13 mouse cellular contexts compared by ENCODE assay signal in the genomic region with DNA sequence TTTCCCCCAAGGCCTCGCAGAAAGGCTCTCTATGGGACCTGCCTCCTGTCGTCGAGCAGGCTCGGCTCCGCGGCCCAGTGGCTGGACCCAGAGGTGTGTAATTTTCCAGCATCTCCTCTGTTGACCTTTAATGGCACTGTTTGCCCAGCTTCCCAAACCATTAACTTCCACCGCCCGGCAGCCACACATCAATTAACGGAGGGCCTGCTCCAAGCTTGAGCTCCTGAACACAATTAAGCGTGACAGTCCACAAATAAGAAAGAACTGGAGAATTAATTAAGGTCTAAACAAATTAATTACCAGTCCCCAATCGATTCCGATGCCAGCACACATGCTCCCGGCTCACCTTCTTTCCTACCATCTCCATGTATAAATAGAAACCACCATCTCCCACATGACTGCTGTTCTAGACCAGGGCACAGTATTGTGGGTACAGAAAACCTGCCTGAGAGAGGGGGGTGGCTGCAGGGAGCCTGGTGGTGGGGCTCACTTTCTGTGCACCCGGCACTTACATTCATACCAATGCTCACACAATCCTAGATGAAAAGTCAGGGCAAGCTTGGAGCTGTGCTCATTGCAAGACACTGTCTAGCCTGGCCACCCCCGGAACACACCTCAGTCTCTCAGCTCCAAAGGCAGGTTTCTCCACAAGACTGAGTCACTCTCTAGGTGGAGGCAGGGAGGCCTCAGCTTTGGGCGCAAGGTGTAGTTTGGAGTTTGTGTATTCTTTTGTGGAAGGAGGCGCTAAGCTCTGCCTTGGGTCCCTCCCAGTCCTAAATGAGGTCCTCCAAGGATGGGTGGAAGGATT.
A peak's percentile ranks its signal among the peaks of the same experiment; 100 is the strongest.
DNase-seq lines count a peak whose midpoint lies in the region; ATAC-seq and TF ChIP-seq lines count a peak whose summit lies in the region.
"Had no signal": no experiment of that assay in that cellular context is flagged by ENCODE, and none has a peak within 500 bp of the region (broad histone marks: within the 10 kb centered on the region; RNA-seq: fewer than 3 reads in every experiment).

No protein-coding gene starts in this region.

- H3K4me2 ChIP-seq in hindbrain, embryonic 15.5 days, result no peak overlapping the region
- no peak overlapping the region for H3K4me2 ChIP-seq in forebrain, embryonic 12.5 days
- no peak overlapping the region for H3K4me2 ChIP-seq in kidney, embryonic 16.5 days (replicated peaks; ENCODE audit: low read depth, low read length)
- H3K4me2 ChIP-seq: heart, embryonic 15.5 days; liver, embryonic 12.5 days had no signal

- no peak overlapping the region for H3K4me3 ChIP-seq in hindbrain, embryonic 15.5 days
- H3K4me3 ChIP-seq in hindbrain, embryonic 10.5 days, result no peak overlapping the region
- H3K4me3 ChIP-seq in E14TG2a.4 (replicated peaks; ENCODE audit: low read length), result peak overlapping the region; percentile 57
- no peak overlapping the region for H3K4me3 ChIP-seq in forebrain, embryonic 12.5 days (replicated peaks)
- no peak overlapping the region for H3K4me3 ChIP-seq in kidney, embryonic 16.5 days (ENCODE audit: low read length)
- H3K4me3 ChIP-seq in cerebellum, adult 2 months (replicated peaks; ENCODE audit: insufficient read depth, low read depth, low read length), result no peak overlapping the region
- H3K4me3 ChIP-seq: heart, embryonic 15.5 days; liver, embryonic 12.5 days had no signal

- no peak overlapping the region for H3K9ac ChIP-seq in hindbrain, embryonic 15.5 days
- H3K9ac ChIP-seq in forebrain, embryonic 12.5 days, result no peak overlapping the region
- H3K9ac ChIP-seq in kidney, embryonic 16.5 days (replicated peaks; ENCODE audit: low read length), result no peak overlapping the region
- H3K9ac ChIP-seq: heart, embryonic 15.5 days; liver, embryonic 12.5 days had no signal

- TF ChIP-seq CTCF in E14TG2a.4 (conservative IDR thresholded peaks at IDR 0.05; ENCODE audit: low read length), result no peak
- TF ChIP-seq CTCF in cerebellum, adult 2 months (IDR thresholded peaks at IDR 0.05; ENCODE audit: borderline replicate concordance, insufficient read depth, low read depth, low read length), result no peak

- no peaks in the 10 kb centered on the region for H3K36me3 ChIP-seq in hindbrain, embryonic 15.5 days
- H3K36me3 ChIP-seq in hindbrain, embryonic 10.5 days, result no peaks in the 10 kb centered on the region
- H3K36me3 ChIP-seq in E14TG2a.4 (ENCODE audit: insufficient read depth, low read length), result no peaks in the 10 kb centered on the region
- no peaks in the 10 kb centered on the region for H3K36me3 ChIP-seq in forebrain, embryonic 12.5 days (replicated peaks)
- no peaks in the 10 kb centered on the region for H3K36me3 ChIP-seq in kidney, embryonic 16.5 days (ENCODE audit: insufficient read depth, low read length)
- H3K36me3 ChIP-seq: heart, embryonic 15.5 days; liver, embryonic 12.5 days had no signal

- no peaks in the 10 kb centered on the region for H3K9me3 ChIP-seq in hindbrain, embryonic 15.5 days
- no peaks in the 10 kb centered on the region for H3K9me3 ChIP-seq in hindbrain, embryonic 10.5 days
- H3K9me3 ChIP-seq in E14TG2a.4 (ENCODE audit: low read length), result no peaks in the 10 kb centered on the region
- H3K9me3 ChIP-seq in forebrain, embryonic 12.5 days, result no peaks in the 10 kb centered on the region
- no peaks in the 10 kb centered on the region for H3K9me3 ChIP-seq in kidney, embryonic 16.5 days (ENCODE audit: low read length)
- H3K9me3 ChIP-seq: heart, embryonic 15.5 days; liver, embryonic 12.5 days had no signal

- ATAC-seq in hindbrain, embryonic 15.5 days (ENCODE audit: low FRiP score, low read depth), result 0 out of 2 replicates have a peak, but pooled peaks have one; percentile 31
- peak; percentile 64; the same call in 1 of the 2 replicates for ATAC-seq in forebrain, embryonic 12.5 days (ENCODE audit: low FRiP score)
- ATAC-seq in kidney, embryonic 16.5 days (ENCODE audit: low FRiP score, low TSS enrichment), result peak; percentile 29
- ATAC-seq: liver, embryonic 12.5 days had no signal

- no peaks in the 10 kb centered on the region for H3K27me3 ChIP-seq in hindbrain, embryonic 15.5 days
- H3K27me3 ChIP-seq in hindbrain, embryonic 10.5 days (ENCODE audit: insufficient read depth, poor library complexity, severe bottlenecking), result no peaks in the 10 kb centered on the region
- 0 out of 2 replicates have a peak, but pooled peaks cover 5% of the 10 kb centered on the region for H3K27me3 ChIP-seq in E14TG2a.4 (ENCODE audit: insufficient read depth, low read length)
- H3K27me3 ChIP-seq in forebrain, embryonic 12.5 days, result peaks cover 4% of the 10 kb centered on the region; the same call in 1 of the 2 replicates
- no peaks in the 10 kb centered on the region for H3K27me3 ChIP-seq in kidney, embryonic 16.5 days (ENCODE audit: insufficient read depth, low read length)
- no peaks in the 10 kb centered on the region for H3K27me3 ChIP-seq in cerebellum, adult 2 months (ENCODE audit: control insufficient read depth, insufficient read depth, low read length)
- H3K27me3 ChIP-seq: heart, embryonic 15.5 days; liver, embryonic 12.5 days had no signal

- H3K27ac ChIP-seq in hindbrain, embryonic 15.5 days (replicated peaks), result no peak overlapping the region
- no peak overlapping the region for H3K27ac ChIP-seq in hindbrain, embryonic 10.5 days
- H3K27ac ChIP-seq in forebrain, embryonic 12.5 days, result 0 out of 2 replicates have a peak overlapping the region, but pooled peaks have one; percentile 42
- peak overlapping the region; percentile 87 for H3K27ac ChIP-seq in kidney, embryonic 16.5 days (ENCODE audit: low read length)
- no peak overlapping the region for H3K27ac ChIP-seq in cerebellum, adult 2 months (ENCODE audit: insufficient read depth, low read length)
- H3K27ac ChIP-seq: heart, embryonic 15.5 days; liver, embryonic 12.5 days had no signal

- 48% methylated on average over 17 of the region's 17 CpGs for WGBS in hindbrain, embryonic 15.5 days
- 86% methylated on average over 17 of the region's 17 CpGs for WGBS in hindbrain, embryonic 10.5 days
- WGBS in forebrain, embryonic 12.5 days, result 61% methylated on average over 17 of the region's 17 CpGs
- WGBS in kidney, embryonic 16.5 days, result 50% methylated on average over 17 of the region's 17 CpGs
- WGBS in cerebellum, adult 2 months, result 85% methylated on average over 17 of the region's 17 CpGs

- H3K4me1 ChIP-seq in hindbrain, embryonic 15.5 days (replicated peaks), result 0 out of 2 replicates have a peak, but pooled peaks cover 8% of the 10 kb centered on the region
- peaks cover 12% of the 10 kb centered on the region for H3K4me1 ChIP-seq in hindbrain, embryonic 10.5 days (replicated peaks)
- peaks cover 91% of the 10 kb centered on the region for H3K4me1 ChIP-seq in E14TG2a.4 (replicated peaks; ENCODE audit: low read depth, low read length)
- peaks cover 24% of the 10 kb centered on the region for H3K4me1 ChIP-seq in forebrain, embryonic 12.5 days
- 0 out of 2 replicates have a peak, but pooled peaks cover 10% of the 10 kb centered on the region for H3K4me1 ChIP-seq in kidney, embryonic 16.5 days (ENCODE audit: insufficient read depth, low read length)
- 0 out of 2 replicates have a peak, but pooled peaks cover 3% of the 10 kb centered on the region for H3K4me1 ChIP-seq in cerebellum, adult 2 months (ENCODE audit: control insufficient read depth, insufficient read depth, low read length)

- DNase-seq in hindbrain, embryonic 10.5 days (ENCODE audit: low spot score), result no peak
- DNase-seq in adrenal gland, adult 2 months, result no peak
- DNase-seq in lung, postnatal 25 days (ENCODE audit: low spot score), result no peak
- no peak for DNase-seq in cerebellum, adult 2 months
- DNase-seq: gastrocnemius, postnatal 14 days; lung, postnatal 36 days; thymus, postnatal 4 days had no signal

- no peak for TF ChIP-seq POLR2A in cerebellum, adult 2 months (IDR thresholded peaks at IDR 0.05; ENCODE audit: borderline replicate concordance, insufficient read depth, low read length)

Comparison
In these comparisons a context has a peak if more than half of its experiments do, and no peak if none do; other contexts are left out.
1. H3K27ac ChIP-seq: peak in forebrain, embryonic 12.5 days (single experiment) and kidney, embryonic 16.5 days (single experiment); none in hindbrain, embryonic 15.5 days (single experiment), hindbrain, embryonic 10.5 days (single experiment) and cerebellum, adult 2 months (single experiment).
2. Peak in every context shown above with its lines, with median percentiles within 50 percentile points of each other: ATAC-seq.